Comparison of ENCODE assay signal across 8 mouse cellular contexts in genomic region chr14:58071120-58071641, GRCm38 (mm10). TPM values are rescaled to one million over a fixed set of nuclear protein-coding genes. Genes with fewer than 3 reads are reported as not detected.
A peak's percentile ranks its signal among the peaks of the same experiment; 100 is the strongest.
DNase-seq lines count a peak whose midpoint lies in the region; ATAC-seq and TF ChIP-seq lines count a peak whose summit lies in the region.

No protein-coding gene starts in this region.

- peaks cover 60% of the 10 kb centered on the region for H3K4me1 ChIP-seq in embryonic facial prominence, embryonic 10.5 days
- H3K4me1 ChIP-seq in heart, embryonic 11.5 days (ENCODE audit: control insufficient read depth, insufficient read depth, low read length) = 0 out of 2 replicates have a peak, but pooled peaks cover 4% of the 10 kb centered on the region
- H3K4me1 ChIP-seq in liver, postnatal 0 days (ENCODE audit: insufficient read depth) = peaks cover 27% of the 10 kb centered on the region
- peaks cover 58% of the 10 kb centered on the region for H3K4me1 ChIP-seq in neural tube, embryonic 15.5 days

- H3K27me3 ChIP-seq in C2C12 (ENCODE audit: control insufficient read depth, insufficient read depth, insufficient read length) = peaks cover 32% of the 10 kb centered on the region
- peaks cover 81% of the 10 kb centered on the region for H3K27me3 ChIP-seq in embryonic facial prominence, embryonic 10.5 days (replicated peaks; ENCODE audit: low read depth, poor library complexity, severe bottlenecking)
- peaks cover 41% of the 10 kb centered on the region for H3K27me3 ChIP-seq in heart, embryonic 11.5 days (ENCODE audit: control insufficient read depth, insufficient read depth, low read length)
- H3K27me3 ChIP-seq in liver, postnatal 0 days (ENCODE audit: insufficient read depth, low read length) = peaks cover 77% of the 10 kb centered on the region
- H3K27me3 ChIP-seq in neural tube, embryonic 15.5 days (replicated peaks) = peaks cover 16% of the 10 kb centered on the region; the same call in 1 of the 2 replicates

- H3K79me2 ChIP-seq in C2C12 (ENCODE audit: control insufficient read depth, insufficient read depth) = no peaks in the 10 kb centered on the region

- no peaks in the 10 kb centered on the region for H3K9me3 ChIP-seq in embryonic facial prominence, embryonic 10.5 days
- H3K9me3 ChIP-seq in heart, embryonic 11.5 days (replicated peaks; ENCODE audit: control insufficient read depth, low read length) = no peaks in the 10 kb centered on the region
- no peaks in the 10 kb centered on the region for H3K9me3 ChIP-seq in liver, postnatal 0 days (ENCODE audit: low read length)
- no peaks in the 10 kb centered on the region for H3K9me3 ChIP-seq in neural tube, embryonic 15.5 days (replicated peaks)

- H3K4me2 ChIP-seq in heart, embryonic 11.5 days = peak overlapping the region; percentile 88
- peak overlapping the region; percentile 75 for H3K4me2 ChIP-seq in liver, postnatal 0 days (ENCODE audit: low read depth, low read length)
- H3K4me2 ChIP-seq in neural tube, embryonic 15.5 days = peak overlapping the region; percentile 85

- DNase-seq in adrenal gland, adult (ENCODE audit: inconsistent age in 2 of 2, low spot score in 1 of 2) = peak; percentile 79 to 94
- peak; percentile 71 for DNase-seq in embryonic facial prominence, embryonic 10.5 days (ENCODE audit: low spot score)
- peak; percentile 77 for DNase-seq in kidney, adult 9 months
- peak; percentile 39 for DNase-seq in liver, postnatal 0 days
- no peak for DNase-seq in adipocyte (ENCODE audit: low spot score)

- peak overlapping the region; percentile 14 for H3K4me3 ChIP-seq in C2C12 (ENCODE audit: insufficient read depth, poor library complexity, severe bottlenecking)
- peak overlapping the region; percentile 71 for H3K4me3 ChIP-seq in embryonic facial prominence, embryonic 10.5 days
- H3K4me3 ChIP-seq in heart, embryonic 11.5 days (ENCODE audit: low read depth, low read length) = peak overlapping the region; percentile 61
- peak overlapping the region; percentile 50 for H3K4me3 ChIP-seq in liver, postnatal 0 days (ENCODE audit: low read depth, low read length)
- H3K4me3 ChIP-seq in neural tube, embryonic 15.5 days (replicated peaks) = peak overlapping the region; percentile 64

- WGBS in embryonic facial prominence, embryonic 10.5 days = under 1% methylated on average over 31 of the region's 31 CpGs
- WGBS in heart, embryonic 11.5 days (ENCODE audit: insufficient replicate concordance) = under 1% methylated on average over 31 of the region's 31 CpGs
- WGBS in liver, postnatal 0 days (ENCODE audit: insufficient replicate concordance) = 2% methylated on average over 31 of the region's 31 CpGs
- WGBS in neural tube, embryonic 15.5 days = under 1% methylated on average over 30 of the region's 31 CpGs

- peak; percentile 46; the same call in 1 of the 2 replicates for ATAC-seq in heart, embryonic 11.5 days (replicated peaks; ENCODE audit: insufficient number of reproducible peaks, low FRiP score, low TSS enrichment)
- ATAC-seq in liver, postnatal 0 days = peak; percentile 35
- no peak for ATAC-seq in neural tube, embryonic 15.5 days (ENCODE audit: low FRiP score)

- H3K36me3 ChIP-seq in C2C12 (ENCODE audit: control insufficient read depth, insufficient read depth) = no peaks in the 10 kb centered on the region
- H3K36me3 ChIP-seq in embryonic facial prominence, embryonic 10.5 days (replicated peaks) = no peaks in the 10 kb centered on the region
- no peaks in the 10 kb centered on the region for H3K36me3 ChIP-seq in heart, embryonic 11.5 days (ENCODE audit: control insufficient read depth, insufficient read depth, low read length)
- H3K36me3 ChIP-seq in liver, postnatal 0 days (replicated peaks; ENCODE audit: insufficient read depth, low read length) = no peaks in the 10 kb centered on the region
- no peaks in the 10 kb centered on the region for H3K36me3 ChIP-seq in neural tube, embryonic 15.5 days

- peak overlapping the region; percentile 52 for H3ac ChIP-seq in C2C12 (ENCODE audit: control insufficient read depth, insufficient read length, low read depth)

- peak overlapping the region; percentile 85 for H3K27ac ChIP-seq in embryonic facial prominence, embryonic 10.5 days (replicated peaks)
- H3K27ac ChIP-seq in heart, embryonic 11.5 days (ENCODE audit: low read depth, low read length) = no peak overlapping the region
- H3K27ac ChIP-seq in liver, postnatal 0 days (ENCODE audit: low read depth) = no peak overlapping the region
- H3K27ac ChIP-seq in neural tube, embryonic 15.5 days (replicated peaks) = peak overlapping the region; percentile 75

- no peak for TF ChIP-seq EP300 in liver, postnatal 0 days (IDR thresholded peaks at IDR 0.05; ENCODE audit: low read depth)

- TF ChIP-seq CTCF in C2C12 (IDR thresholded peaks at IDR 0.05; ENCODE audit: control insufficient read depth, insufficient read depth, insufficient read length) = peak; percentile 37
- TF ChIP-seq CTCF in liver, postnatal 0 days (IDR thresholded peaks at IDR 0.05; ENCODE audit: low read depth) = no peak

- H3K79me3 ChIP-seq in C2C12 (ENCODE audit: low read depth) = no peaks in the 10 kb centered on the region

- peak overlapping the region; percentile 80 for H3K9ac ChIP-seq in heart, embryonic 11.5 days (ENCODE audit: low read depth, low read length)
- H3K9ac ChIP-seq in liver, postnatal 0 days (replicated peaks) = peak overlapping the region; percentile 16; the same call in 1 of the 2 replicates
- H3K9ac ChIP-seq in neural tube, embryonic 15.5 days (replicated peaks) = peak overlapping the region; percentile 62

TF ChIP-seq in C2C12, 6 proteins besides CTCF, POLR2A, EP300 and RAD21:
- TF ChIP-seq CEBPB (IDR thresholded peaks at IDR 0.05; ENCODE audit: low read depth) = no peak
- TF ChIP-seq FOSL1 (IDR thresholded peaks at IDR 0.05; ENCODE audit: insufficient read depth, low read length, poor library complexity, severe bottlenecking) = no peak
- TF ChIP-seq MYOG (IDR thresholded peaks at IDR 0.05; ENCODE audit: control insufficient read depth, extremely low read depth, insufficient read length) = no peak
- no peak for TF ChIP-seq MYOD1 (IDR thresholded peaks at IDR 0.05; ENCODE audit: control insufficient read depth, insufficient read length, low read depth)
- no peak for TF ChIP-seq MAX (IDR thresholded peaks at IDR 0.05)
- TF ChIP-seq USF1 (IDR thresholded peaks at IDR 0.05; ENCODE audit: low read depth) = no peak

RNA-seq across cellular contexts. Expression of gene Fgf9, which starts 0.8 kb away (rescaled TPM):
- polyA plus RNA-seq in C2C12 (2012; fragmentation: generic; extraction: Trizol) = 0.05 TPM
- 5.7 and 6.5 TPM in 2 replicates for polyA plus RNA-seq in embryonic facial prominence, embryonic 10.5 days (2016; fragmentation: Nextera tagmentation; extraction: Ambion mirVana)
- polyA plus RNA-seq in heart, embryonic 11.5 days (2014; fragmentation: Nextera tagmentation; extraction: Ambion mirVana) = 8.9 and 9.1 TPM in 2 replicates
- 0.19 and 0.20 TPM in 2 replicates for polyA plus RNA-seq in liver, postnatal 0 days (2015; fragmentation: Nextera tagmentation; extraction: Ambion mirVana)
- polyA plus RNA-seq in neural tube, embryonic 15.5 days (2015; fragmentation: Nextera tagmentation; extraction: Ambion mirVana) = 24.9 and 25.9 TPM in 2 replicates

Comparison
In these comparisons a context has a peak if more than half of its experiments do, and no peak if none do; other contexts are left out.
1. H3K4me3 ChIP-seq: peak in every context shown above with its lines; median percentile 71 in embryonic facial prominence, embryonic 10.5 days; 64 in neural tube, embryonic 15.5 days; 61 in heart, embryonic 11.5 days; 50 in liver, postnatal 0 days; 14 in C2C12.
2. H3K27ac ChIP-seq: peak in embryonic facial prominence, embryonic 10.5 days (single experiment) and neural tube, embryonic 15.5 days (single experiment); none in heart, embryonic 11.5 days (single experiment) and liver, postnatal 0 days (single experiment).
3. H3K9ac ChIP-seq: peak in every context shown above with its lines; median percentile 80 in heart, embryonic 11.5 days; 62 in neural tube, embryonic 15.5 days; 16 in liver, postnatal 0 days.
4. Peak in every context shown above with its lines, with median percentiles within 50 percentile points of each other: H3K4me2 ChIP-seq.